Mouse (Mus musculus): ENCODE measurements around the gene Ndufab1. TPM values are rescaled to one million over a fixed set of nuclear protein-coding genes. Genes with fewer than 3 reads are reported as not detected.

Ndufab1 gene
- total and polyA plus RNA-seq, 3 experiments = 119 to 452 (median 172) TPM

- Histone ChIP-seq H3K27me3 (ENCODE audit: control insufficient read depth in 1 of 2, insufficient read depth in 2 of 2, low read length in 2 of 2) (no peaks in the 10 kb centered on the region), H3K27ac (ENCODE audit: control insufficient read depth, low read depth, low read length) (no peak overlapping the region), H3K4me1 (ENCODE audit: control insufficient read depth in 1 of 2, insufficient read depth in 2 of 2, low read length in 2 of 2) (peaks cover 2 to 4% of the 10 kb centered on the region in 2 experiments; a peak in 2 of 4 replicates), H3K9ac (ENCODE audit: control insufficient read depth, low read depth, low read length, poor library complexity, severe bottlenecking) (peak overlapping the region; percentile 96), H3K79me2 (ENCODE audit: control insufficient read depth, insufficient read depth, low read length, poor library complexity) (peaks cover 19% of the 10 kb centered on the region), H3K9me3 (replicated peaks; ENCODE audit: insufficient read depth, low read length) (no peaks in the 10 kb centered on the region), H3K4me3 (ENCODE audit: control insufficient read depth in 1 of 2, insufficient read depth in 1 of 2, low read depth in 2 of 2, low read length in 2 of 2) (peak overlapping the region; percentile 70 to 99), H3K36me3 (ENCODE audit: control insufficient read depth in 1 of 2, insufficient read depth in 2 of 2, low read length in 2 of 2) (peaks cover 12 to 13% of the 10 kb centered on the region in 2 experiments)
- no peak for DNase-seq (ENCODE audit: low read depth, low spot score)
- no peak for TF ChIP-seq ELF1 (IDR thresholded peaks at IDR 0.05; ENCODE audit: low read depth, low read length)
- TF ChIP-seq MAX (IDR thresholded peaks at IDR 0.05; ENCODE audit: low read length) = no peak
- TF ChIP-seq MEF2A (IDR thresholded peaks at IDR 0.05; ENCODE audit: extremely low read depth, insufficient replicate concordance, low read depth, low read length, poor library complexity, severe bottlenecking) = no peak
- TF ChIP-seq ZC3H11A (IDR thresholded peaks at IDR 0.05; ENCODE audit: low read depth, low read length) = no peak
- no peak for TF ChIP-seq BHLHE40 (IDR thresholded peaks at IDR 0.05; ENCODE audit: borderline replicate concordance, low read depth, low read length)
- peak; percentile 70 for TF ChIP-seq GATA1 (IDR thresholded peaks at IDR 0.05; ENCODE audit: low read depth, low read length)
Observed at GRCm38 (mm10) chr7:122131834-122132233, 30.1 kb upstream of the Ndufab1 start.

GRCm38 (mm10) chr7:122126946-122127345 lies 25.3 kb upstream of the Ndufab1 start:
- H3K36me3 ChIP-seq (ENCODE audit: control insufficient read depth in 1 of 2, insufficient read depth in 2 of 2, low read length in 2 of 2) = peaks cover 8 to 26% of the 10 kb centered on the region in 2 experiments
- H3K9ac ChIP-seq (ENCODE audit: control insufficient read depth, low read depth, low read length, poor library complexity, severe bottlenecking) = no peak overlapping the region
- H3K4me1 ChIP-seq (ENCODE audit: control insufficient read depth in 1 of 2, insufficient read depth in 2 of 2, low read length in 2 of 2) = peaks cover 0 to 2% of the 10 kb centered on the region in 2 experiments; a peak in 1 of 4 replicates
- TF ChIP-seq POLR2AphosphoS5 (IDR thresholded peaks at IDR 0.05; ENCODE audit: borderline replicate concordance, low read depth, low read length) (no peak), GABPA (IDR thresholded peaks at IDR 0.05; ENCODE audit: low read depth, low read length) (no peak)
- H3K27me3 ChIP-seq (ENCODE audit: control insufficient read depth in 1 of 2, insufficient read depth in 2 of 2, low read length in 2 of 2) = no peaks in the 10 kb centered on the region
- DNase-seq (ENCODE audit: low read depth, low spot score) = no peak
- no peaks in the 10 kb centered on the region for H3K9me3 ChIP-seq (replicated peaks; ENCODE audit: insufficient read depth, low read length)
- H3K27ac ChIP-seq (ENCODE audit: control insufficient read depth, low read depth, low read length) = no peak overlapping the region
- H3K79me2 ChIP-seq (ENCODE audit: control insufficient read depth, insufficient read depth, low read length, poor library complexity) = peaks cover 8% of the 10 kb centered on the region
- no peak overlapping the region for H3K4me3 ChIP-seq (ENCODE audit: control insufficient read depth in 1 of 2, insufficient read depth in 1 of 2, low read depth in 2 of 2, low read length in 2 of 2)

- H3K4me3 ChIP-seq (ENCODE audit: control insufficient read depth in 1 of 2, insufficient read depth in 1 of 2, low read depth in 2 of 2, low read length in 2 of 2) = no peak overlapping the region
- H3K9ac ChIP-seq (ENCODE audit: control insufficient read depth, low read depth, low read length, poor library complexity, severe bottlenecking) = no peak overlapping the region
- H3K79me2 ChIP-seq (ENCODE audit: control insufficient read depth, insufficient read depth, low read length, poor library complexity) = no peaks in the 10 kb centered on the region
- H3K9me3 ChIP-seq (replicated peaks; ENCODE audit: insufficient read depth, low read length) = no peaks in the 10 kb centered on the region
- TF ChIP-seq USF1 (IDR thresholded peaks at IDR 0.05; ENCODE audit: low read depth, low read length) (no peak), CTCF (IDR thresholded peaks at IDR 0.05 in 2 of 3, conservative IDR thresholded peaks at IDR 0.05 in 1 of 3; ENCODE audit: control insufficient read depth in 1 of 3, insufficient read depth in 1 of 3, low read depth in 2 of 3, low read length in 3 of 3, poor library complexity in 1 of 3, severe bottlenecking in 1 of 3) (0 out of 6 replicates have a peak, but pooled peaks of 1 of the 3 experiments have one; percentile 14)
- H3K4me1 ChIP-seq (ENCODE audit: control insufficient read depth in 1 of 2, insufficient read depth in 2 of 2, low read length in 2 of 2) = no peaks in the 10 kb centered on the region
- DNase-seq (ENCODE audit: low read depth, low spot score) = no peak
- peaks cover 0 to 29% of the 10 kb centered on the region in 2 experiments; a peak in 2 of 4 replicates for H3K36me3 ChIP-seq (ENCODE audit: control insufficient read depth in 1 of 2, insufficient read depth in 2 of 2, low read length in 2 of 2)
- no peak overlapping the region for H3K27ac ChIP-seq (ENCODE audit: control insufficient read depth, low read depth, low read length)
- H3K27me3 ChIP-seq (ENCODE audit: control insufficient read depth in 1 of 2, insufficient read depth in 2 of 2, low read length in 2 of 2) = no peaks in the 10 kb centered on the region
Observed at GRCm38 (mm10) chr7:122125636-122126035, 23.9 kb upstream of the Ndufab1 start.
